Mouse (Mus musculus) cerebellum, postnatal 14 days (tissue): ENCODE measurements around the gene Nfil3.

Experiments used
- DNase-seq, 2 experiments: peaks; one replicate each; pipeline ENCODE4 v3.0.0; 2021; ENCODE audit warnings: mixed read lengths in 2 of 2

Nfil3 gene

DNA sequence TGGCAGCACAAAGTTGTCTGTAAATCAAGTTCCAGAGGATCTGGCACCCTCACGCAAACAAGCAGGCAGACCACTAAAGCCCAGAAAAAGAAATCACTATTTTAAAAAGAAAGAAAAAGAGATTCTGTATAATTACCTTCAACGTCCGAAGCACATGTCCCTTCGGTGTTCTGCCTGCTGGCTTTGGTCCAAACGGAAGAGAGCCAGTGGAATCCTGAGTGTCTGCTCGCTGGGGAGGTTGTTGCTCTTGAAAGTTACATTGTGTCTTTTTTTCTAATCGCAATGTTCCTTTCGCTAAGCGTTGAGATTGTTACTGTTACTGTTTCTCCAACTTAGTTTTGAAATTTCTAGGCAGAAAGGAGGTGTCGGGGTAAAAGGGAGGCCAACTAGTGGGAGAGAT lies 50.3 kb downstream of the Nfil3 start:
- peak; percentile 34 to 46 for DNase-seq

DNA sequence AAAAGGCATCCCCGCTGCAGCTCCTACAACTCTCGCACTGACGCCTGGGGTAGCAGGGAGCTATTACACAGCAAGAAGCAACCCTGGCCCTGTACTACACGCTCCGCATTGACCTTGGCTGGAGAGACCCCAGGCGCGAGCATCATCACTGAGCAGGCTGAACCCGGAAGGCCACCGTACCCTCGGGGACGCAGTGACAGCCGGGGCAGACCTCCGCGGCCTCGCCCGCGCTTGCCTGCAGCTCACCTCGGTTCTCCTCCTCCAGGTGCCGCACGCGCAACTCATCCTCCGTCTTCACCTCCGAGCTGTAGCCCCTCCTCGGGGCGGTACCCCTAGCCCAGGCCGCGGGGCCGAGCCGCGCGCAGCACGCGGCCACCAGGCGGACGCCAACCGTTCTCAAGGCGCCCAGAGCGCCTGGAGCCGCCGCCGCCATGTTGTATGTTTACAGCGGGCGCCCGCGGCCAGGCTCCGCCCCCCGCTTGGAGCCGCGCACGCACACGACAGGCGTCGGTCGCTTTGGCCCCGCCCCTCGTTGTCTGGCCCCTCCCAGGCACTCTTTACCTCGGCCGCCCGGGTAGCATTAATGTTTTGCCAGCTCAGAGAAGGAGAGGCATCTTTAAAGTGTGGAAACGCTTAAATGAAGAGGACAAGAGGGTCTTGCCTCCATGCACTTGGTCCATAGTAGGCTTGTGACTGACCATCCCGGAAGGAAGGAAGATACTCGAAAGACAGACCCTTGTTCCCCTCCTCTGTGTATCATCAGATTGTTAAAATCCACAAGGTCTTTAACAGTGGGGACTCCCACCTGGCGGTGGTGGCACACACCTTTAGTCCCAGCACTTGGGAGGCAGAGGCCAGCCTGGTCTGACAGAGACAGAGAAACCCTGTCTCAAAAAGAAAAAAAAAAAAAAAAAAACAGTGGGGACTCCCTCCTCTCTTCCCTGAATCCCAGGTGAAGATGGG lies 51.4 kb downstream of the Nfil3 start, which contains the start of gene Auh:
Auh (minus strand) TSS at position 473 of the 963 bp plus-strand sequence.
- peak; percentile 93 to 94 for DNase-seq

DNA sequence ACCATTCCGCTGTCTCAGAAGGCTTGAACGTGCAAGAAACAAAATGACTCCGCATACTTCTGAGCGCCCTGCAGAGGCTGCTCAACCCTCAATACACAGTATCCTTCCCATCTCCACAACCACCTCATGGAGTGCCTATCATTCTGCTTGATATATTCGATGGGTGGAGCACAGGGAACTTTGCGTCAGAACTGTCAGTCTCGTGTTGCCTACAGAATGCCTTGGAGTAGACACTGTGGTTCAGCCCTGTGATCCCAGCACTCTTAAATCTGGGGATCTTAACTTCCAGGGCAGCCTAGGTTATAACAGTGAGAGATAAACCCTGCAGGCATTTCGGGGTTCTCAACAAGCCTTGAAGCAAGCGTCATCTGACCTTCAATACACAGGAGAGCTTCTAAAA lies 52.5 kb downstream of the Nfil3 start:
- DNase-seq, result no peak

DNA sequence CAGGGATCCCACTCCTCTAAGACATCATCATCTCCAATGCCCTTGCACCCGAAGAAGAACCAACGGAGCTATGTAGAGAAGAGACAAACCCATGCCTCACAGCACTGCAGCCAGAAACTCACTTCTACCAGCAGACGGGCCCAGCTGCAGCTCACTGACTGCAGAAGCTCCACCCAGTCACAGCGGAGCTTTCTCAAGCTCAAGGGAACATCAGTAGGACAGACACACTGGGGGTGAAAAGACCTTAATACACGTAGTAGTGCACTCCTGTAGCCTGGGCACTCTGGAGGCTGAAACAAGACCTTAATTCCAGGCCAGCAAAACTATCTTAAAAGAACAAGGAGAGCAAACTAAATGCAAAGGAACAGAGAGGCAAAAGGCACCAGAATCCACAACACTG lies 56.4 kb downstream of the Nfil3 start:
- DNase-seq, result no peak

DNA sequence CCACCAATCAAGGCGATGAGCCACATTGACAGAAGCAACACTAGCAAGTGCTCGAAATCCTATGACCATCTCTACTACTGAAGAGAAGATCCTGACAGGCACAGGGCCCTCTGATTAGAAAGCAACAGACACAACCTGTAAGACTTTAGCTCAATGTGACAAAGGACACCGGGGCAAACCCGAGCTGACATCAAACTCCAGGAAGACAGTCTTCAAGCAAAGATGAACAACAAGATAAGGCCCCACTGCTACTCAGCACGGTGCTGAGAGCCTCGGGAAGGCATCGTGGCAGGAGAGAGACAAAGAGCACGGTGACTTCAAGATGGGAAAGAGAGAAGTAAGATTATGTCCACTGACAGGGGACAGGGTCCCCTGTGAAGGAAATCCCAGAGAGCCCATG lies 58.9 kb downstream of the Nfil3 start:
- no peak for DNase-seq

DNA sequence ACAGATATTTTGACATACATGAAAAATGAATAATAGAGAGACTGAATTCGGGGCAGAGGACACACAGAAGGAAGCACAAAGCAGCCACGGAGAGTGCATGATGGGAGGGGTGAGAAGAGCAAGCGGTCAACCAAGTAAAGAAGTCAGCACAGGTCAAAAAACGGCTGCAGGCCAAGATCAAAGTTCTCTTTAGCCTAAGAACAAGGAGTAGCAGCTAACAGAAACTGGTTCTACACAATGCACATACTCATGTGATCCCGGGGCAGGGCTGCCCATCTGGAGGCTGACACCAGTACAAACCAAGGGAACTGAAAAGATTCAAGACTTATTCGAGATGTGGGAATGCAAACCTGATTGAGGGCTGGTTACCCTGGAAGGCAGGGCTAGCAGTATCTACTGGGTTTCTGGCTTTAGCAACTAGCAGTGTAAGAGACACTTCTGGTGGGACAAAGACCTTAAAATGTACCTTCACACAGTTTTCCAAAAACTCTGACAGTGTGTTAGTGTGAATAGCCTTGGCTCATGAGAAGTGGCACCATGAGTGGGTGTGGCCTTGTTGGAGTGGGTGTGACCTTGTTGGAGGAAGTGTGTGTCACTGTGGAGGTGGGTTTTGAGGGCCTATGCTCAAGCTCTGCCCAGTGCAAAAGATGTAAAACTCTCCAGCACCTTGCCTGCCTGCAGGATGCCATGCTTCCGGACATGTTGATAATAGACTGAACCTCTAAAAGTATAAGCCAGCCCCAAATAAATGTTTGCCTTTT lies 59.6 kb downstream of the Nfil3 start:
- no peak for DNase-seq

DNA sequence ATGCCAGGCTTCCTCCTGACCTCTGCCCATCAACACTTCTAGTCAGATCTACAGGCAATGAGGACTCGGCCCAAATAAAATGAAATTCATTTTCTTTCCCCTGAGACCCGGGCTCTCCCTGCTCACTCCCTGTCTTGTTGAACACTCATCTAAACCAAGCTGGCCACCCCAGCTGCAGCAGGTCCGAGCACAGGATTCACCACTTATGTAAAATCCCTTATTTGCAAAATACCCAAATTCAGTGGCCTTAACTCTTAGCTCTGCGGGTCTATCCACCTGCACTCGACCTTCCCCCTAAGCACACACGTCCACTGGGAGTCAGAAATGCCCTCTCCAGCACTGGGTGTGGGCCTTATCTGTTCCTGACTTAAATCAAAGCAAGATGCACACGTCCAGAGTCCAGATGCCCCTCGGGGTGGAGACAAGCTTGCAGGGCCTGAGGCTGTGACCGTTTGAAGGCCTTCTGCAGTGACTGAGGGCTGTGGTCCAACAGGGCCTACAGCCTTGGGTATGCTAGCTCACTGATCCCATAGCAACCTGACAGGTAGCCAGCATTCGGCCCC lies 61.0 kb downstream of the Nfil3 start:
- DNase-seq, result no peak

DNA sequence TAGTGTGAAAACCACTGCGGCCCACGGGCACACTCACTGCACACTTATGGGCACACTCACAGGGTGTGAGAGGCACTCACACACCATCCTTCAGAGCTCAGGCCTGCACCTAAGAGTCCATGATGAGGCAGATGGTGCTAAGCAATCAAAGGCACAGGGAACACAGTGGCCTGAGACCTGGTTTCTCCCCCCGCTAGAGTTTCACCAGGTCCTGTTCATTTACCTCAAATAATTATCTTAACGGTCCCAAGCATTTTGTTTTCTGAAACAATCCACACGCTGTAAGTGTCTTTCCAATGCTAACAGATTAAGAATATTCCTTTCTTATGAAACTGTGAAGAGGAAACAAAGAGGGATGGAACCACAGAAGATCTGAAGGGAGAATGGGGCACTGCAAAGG lies 62.5 kb downstream of the Nfil3 start:
- DNase-seq, result no peak
